Mouse (Mus musculus) liver (tissue): ENCODE data around the gene Olfr209.
"Not testable (repeated sequence)": the region's sequence is repeated elsewhere in the genome, so short reads cannot be mapped to it uniquely, and the experiment has no call there.

ENCODE experiments used
- DNase-seq: peaks from one replicate; pipeline ENCODE4 v3.0.0-alpha.2; 2020; ENCODE audit warnings: mixed read lengths

Olfr209 gene

DNA sequence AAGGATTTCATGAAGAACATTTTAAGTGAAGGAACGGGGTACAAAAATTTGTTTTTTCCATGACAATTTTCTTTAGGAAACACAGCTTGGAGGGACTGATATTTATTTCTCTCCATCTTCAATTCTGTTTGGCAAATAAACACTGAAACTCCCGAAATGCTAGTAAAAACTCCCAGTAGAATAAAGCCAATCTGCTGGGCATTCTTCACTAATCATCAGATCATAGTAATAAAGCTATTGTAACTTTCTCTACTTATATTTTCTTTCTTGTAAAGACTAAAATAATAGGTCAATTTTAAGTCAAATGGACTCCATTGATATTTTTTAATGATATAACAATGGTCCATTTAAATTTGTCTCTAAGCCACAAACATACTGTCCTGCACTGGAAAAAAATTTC lies at the start of gene Olfr209:
Gene Olfr209 (minus strand): TSS at position 101 of the 400 bp plus-strand sequence.
- DNase-seq, result no peak

DNA sequence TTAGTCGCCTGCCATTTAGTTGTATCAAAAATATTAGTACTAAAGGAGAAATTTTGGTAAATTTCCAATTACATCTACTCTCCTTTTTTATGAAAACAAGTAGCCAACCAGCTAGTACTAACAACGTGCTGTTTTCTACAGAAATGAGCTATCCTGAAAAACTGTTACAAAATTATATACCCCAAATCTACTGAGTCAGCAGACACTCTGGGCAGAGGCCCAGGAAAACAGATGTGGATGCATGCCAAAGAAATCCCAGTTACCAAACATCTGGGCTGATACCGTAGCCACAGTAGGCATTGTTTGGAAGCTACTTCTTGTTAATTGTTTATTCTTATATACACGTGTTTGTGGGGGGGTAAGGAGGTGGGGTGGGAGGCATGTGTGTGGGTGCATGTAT lies 49.7 kb upstream of the Olfr209 start:
- no peak for DNase-seq

DNA sequence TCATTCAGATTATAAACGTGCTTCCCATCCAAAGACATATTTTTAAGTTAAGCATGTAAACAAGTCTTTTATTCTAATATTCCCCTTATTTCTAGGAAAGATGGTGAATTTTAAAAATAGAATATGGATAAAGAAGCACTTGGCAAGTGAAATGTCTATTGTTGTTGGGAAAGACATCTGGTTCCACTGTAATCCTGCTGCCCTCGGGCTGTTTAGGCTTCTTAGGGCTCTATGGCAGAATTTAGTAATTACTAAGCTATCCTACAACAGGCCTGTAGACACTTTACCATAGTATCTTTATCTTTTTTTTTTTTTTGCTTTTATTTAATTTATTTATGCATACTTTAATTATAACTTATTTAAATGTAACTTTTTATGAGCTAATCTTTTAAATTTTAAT lies 46.0 kb upstream of the Olfr209 start:
- DNase-seq, result no peak

DNA sequence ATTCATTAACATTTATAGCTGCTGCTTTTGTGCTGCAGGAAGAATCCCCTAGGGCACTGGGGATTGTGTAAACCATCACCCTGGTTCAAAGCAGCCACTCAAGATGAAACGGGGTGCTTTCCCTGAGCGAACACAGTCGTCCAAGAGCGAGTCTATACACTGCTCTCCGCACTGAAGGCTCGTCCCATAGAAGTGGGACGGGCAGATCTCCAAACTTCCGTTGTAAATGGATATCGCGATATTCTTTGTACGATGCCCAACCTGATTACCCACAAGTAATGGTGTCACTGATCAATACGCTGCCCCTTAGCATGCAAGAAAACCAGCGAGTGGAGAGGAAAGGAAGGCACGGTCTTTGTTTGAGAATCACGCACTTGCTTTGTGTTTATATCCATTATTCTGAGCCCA lies 45.6 kb upstream of the Olfr209 start:
- DNase-seq, result no peak

DNA sequence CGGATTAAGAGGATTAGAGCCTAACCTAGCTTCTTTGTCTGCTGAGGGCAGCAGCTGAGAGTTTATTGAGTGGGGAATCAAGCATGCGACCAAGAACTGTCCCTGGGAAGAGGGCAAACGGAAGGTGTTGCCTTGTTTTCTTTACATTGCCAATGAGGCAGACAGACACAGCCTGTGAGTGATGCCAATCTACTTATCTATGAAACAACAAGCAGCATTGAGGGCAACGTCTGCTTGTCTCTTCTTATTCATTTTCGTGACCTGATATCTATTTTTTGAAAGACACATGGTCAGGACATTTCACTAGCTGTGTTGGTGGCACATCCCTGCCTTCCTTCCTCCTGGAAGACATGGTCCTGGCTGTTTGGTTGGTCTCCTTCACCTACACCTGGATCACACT lies 43.2 kb upstream of the Olfr209 start, which contains the start of gene Gabrr3:
Gene Gabrr3 (plus strand): TSS at position 301 of the 400 bp plus-strand sequence.
- DNase-seq, result no peak

DNA sequence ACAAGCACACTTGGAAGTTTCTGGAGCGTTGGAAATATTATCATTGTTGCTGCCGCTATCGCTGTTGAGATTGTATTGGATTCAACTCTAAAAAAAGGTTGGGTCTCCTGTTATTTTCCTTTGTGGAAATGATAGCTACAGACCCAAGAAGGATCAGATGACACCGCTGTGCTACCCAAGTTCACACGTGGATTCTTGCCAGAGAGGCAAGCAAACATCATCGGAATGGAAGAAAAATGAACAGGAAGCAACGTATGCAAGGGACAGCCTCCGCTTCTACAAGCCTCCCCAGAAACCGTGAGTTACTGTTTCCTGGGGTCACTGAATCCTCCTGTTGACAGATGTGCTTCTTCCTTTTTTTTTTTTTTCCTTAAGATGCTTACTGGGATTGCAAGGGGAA lies 41.0 kb upstream of the Olfr209 start:
- DNase-seq, result no peak

DNA sequence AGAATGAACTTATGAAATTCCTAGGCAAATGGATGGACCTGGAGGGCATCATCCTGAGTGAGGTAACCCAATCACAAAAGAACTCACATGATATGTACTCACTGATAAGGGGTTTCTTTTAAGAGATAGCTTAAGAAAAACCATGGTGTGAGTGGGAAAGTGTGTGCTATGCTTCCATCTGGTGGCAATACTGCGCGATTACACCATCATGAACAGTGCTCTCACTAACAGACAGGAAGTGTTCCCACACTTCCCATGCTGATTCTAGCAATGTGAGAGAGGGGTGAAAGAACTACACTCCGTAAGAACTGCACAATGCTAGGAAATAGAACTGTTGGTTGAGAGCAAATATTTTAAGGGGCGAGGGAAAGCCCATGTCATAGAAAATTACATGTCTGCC lies 39.9 kb upstream of the Olfr209 start:
- no peak for DNase-seq

DNA sequence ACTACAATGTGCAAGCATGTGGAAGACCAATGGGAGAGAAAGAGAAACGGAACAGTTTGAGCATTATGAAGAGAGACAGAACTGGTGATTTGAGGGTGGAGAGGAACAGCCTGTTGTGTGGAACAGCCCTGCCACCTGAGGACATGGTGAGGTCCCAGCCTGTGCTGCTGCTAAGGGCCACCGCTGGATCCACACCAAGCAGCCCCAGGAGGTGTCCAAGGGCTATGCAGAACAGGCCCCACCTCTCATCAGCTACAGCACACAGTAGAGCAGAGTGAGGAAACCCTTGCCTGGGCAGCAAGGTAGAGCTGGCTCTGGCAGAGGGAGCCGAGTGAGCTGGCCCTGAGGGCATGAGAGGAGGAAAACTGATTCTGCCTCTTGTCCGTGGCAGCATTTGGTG lies 38.2 kb upstream of the Olfr209 start:
- no peak for DNase-seq

DNA sequence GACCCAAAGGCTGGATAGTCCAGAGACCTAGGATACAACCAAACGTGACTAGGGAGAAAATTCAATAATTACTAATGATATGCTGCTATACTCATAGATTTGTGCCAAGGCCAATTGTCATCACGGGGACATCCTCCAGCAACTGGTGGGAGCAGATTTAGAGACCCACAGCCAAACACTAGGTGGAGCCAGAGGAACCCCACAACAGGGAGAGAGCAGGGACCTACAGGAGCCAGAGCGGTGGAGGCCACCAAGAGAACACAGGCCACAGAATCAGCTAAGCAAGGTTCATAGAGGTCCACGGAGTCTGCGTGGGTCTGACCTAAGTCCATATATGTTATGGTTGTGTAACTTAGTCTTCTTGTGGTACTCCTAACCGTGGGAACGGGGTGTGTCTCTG lies 37.3 kb upstream of the Olfr209 start:
- no peak for DNase-seq

DNA sequence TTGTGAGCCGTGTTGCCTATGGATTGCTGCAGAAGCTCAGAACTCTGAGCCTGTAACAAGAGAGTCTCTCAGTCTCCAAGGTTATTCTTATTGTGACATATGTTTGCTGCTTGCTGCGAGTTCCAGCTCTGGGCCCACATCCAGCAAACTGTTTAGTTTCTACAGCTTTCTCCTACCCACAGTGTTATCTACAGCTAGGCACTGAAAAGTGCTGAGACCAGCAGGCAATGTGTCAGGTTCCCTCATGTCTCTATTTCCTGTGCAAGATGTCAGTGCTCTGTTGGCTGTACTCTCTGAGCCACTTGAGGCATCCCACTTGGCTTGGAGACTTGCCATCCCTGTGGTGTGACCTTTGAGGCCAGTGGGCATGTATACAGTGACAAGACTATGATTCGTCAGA lies 29.5 kb upstream of the Olfr209 start:
- no peak for DNase-seq

DNA sequence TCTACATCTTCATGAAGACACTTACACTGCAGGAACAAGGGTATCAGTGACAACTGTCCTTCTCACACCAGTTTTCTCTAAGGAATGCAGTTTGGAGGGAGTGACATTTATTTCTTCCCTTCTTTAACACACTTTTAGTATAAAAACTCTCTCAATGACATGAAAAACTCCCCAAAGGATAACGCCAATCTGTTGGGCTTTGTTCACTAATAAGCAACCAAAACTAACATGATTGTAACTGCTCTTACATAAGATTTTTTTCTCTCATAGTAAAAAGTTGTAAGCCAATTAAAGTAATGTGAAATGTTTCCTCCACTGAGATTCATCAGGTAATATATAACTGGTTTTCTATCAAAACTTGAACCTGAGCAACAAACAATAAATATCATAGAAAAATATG lies 14.6 kb downstream of the Olfr209 start, which contains the start of gene Olfr206:
Gene Olfr206 (minus strand): TSS at position 101 of the 400 bp plus-strand sequence.
- DNase-seq, result no peak

DNA sequence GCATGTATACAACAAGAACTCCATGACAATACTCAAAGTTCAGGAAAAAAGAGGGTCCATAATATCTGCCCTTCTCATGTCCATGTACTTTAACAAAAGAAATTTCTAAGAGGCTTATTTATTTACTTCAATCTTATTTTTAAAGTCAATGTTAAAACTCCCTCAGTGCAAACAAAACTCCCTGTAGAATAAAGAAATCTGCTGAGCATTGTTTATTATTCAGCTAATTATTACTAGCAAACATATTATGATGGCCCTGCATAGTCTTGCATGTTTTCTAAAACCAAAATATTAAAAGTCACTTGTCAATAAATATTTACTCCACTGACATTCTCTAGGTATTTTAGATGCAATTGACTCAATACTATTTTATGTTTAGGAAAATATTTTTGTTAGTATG lies 32.8 kb downstream of the Olfr209 start, which contains the start of gene Olfr205:
Gene Olfr205 (minus strand): TSS at position 101 of the 400 bp plus-strand sequence.
- DNase-seq, result no peak

DNA sequence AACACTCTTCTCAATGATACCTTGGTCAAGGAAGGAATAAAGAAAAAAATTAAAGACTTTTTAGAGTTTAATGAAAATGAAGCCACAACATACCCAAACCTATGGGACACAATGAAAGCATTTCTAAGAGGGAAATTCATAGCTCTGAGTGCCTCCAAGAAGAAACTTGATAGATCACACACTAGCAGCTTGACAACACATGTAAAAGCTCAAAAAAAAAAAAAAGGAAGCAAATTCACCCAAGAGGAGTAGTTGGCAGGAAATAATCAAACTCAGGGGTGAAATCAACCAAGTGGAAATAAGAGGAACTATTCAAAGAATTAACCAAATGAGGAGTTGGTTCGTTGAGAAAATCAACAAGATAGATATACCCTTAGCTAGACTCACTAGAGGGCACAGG lies 40.5 kb downstream of the Olfr209 start:
- DNase-seq, result not testable (repeated sequence)

DNA sequence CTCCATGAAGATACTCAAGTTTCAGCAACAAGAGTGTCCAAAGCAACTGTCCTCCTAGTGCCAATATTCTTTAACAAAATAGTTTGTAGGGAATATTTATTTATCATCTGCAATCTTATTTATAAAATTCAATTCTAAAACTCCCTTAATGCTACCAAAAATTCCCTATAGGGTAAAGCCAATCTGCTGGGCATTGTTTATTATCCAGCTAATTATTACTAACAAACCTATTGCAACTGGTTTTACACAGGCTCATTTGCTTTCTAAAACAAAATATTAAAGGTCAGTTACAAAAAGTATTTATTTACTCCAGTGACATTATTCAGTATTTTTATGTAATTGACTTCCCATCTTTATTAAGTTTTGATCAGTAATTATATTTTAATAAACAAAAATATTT lies 45.6 kb downstream of the Olfr209 start, which contains the start of gene Olfr204:
Gene Olfr204 (minus strand): TSS at position 101 of the 400 bp plus-strand sequence.
- DNase-seq, result no peak
